Mouse (Mus musculus) layer of hippocampus, adult 9-10 months (tissue): ENCODE data around the gene 9530077C05Rik.
A peak's percentile ranks its signal among the peaks of the same experiment; 100 is the strongest.
"Not testable (repeated sequence)": the region's sequence is repeated elsewhere in the genome, so short reads cannot be mapped to it uniquely, and the experiment has no call there.

Experiments
- DNase-seq: peaks from one replicate; pipeline ENCODE4 v3.0.0; 2022; ENCODE audit warnings: low spot score

Gene 9530077C05Rik

GRCm38 (mm10) chr9:22411002-22411857 is at the start of gene 9530077C05Rik:
9530077C05Rik (plus strand) TSS chr9:22411513.
- DNase-seq = peak; percentile 97

- DNase-seq = no peak
Observed at GRCm38 (mm10) chr9:22366221-22366620, 45.1 kb upstream of the 9530077C05Rik start.

GRCm38 (mm10) chr9:22366621-22367020 is 44.7 kb upstream of the 9530077C05Rik start:
- DNase-seq = no peak

GRCm38 (mm10) chr9:22368030-22368429 is 43.3 kb upstream of the 9530077C05Rik start:
- DNase-seq = no peak

GRCm38 (mm10) chr9:22372760-22373159 is 38.6 kb upstream of the 9530077C05Rik start:
- DNase-seq = no peak

- no peak for DNase-seq
Observed at GRCm38 (mm10) chr9:22376086-22376485, 35.2 kb upstream of the 9530077C05Rik start.

GRCm38 (mm10) chr9:22385890-22386289 is 25.4 kb upstream of the 9530077C05Rik start:
- DNase-seq = no peak

- DNase-seq = no peak
Observed at GRCm38 (mm10) chr9:22387901-22388300, 23.4 kb upstream of the 9530077C05Rik start.

GRCm38 (mm10) chr9:22388401-22388980 is 22.8 kb upstream of the 9530077C05Rik start:
- no peak for DNase-seq

- peak; percentile 52 for DNase-seq
Observed at GRCm38 (mm10) chr9:22389021-22389476, 22.3 kb upstream of the 9530077C05Rik start, which contains the start of gene Anln. Anln (minus strand) TSS chr9:22389188.

- DNase-seq = no peak
Observed at GRCm38 (mm10) chr9:22389736-22390245, 21.5 kb upstream of the 9530077C05Rik start.

GRCm38 (mm10) chr9:22390390-22390789 is 20.9 kb upstream of the 9530077C05Rik start:
- DNase-seq = no peak

- DNase-seq = no peak
Observed at GRCm38 (mm10) chr9:22394725-22395124, 16.6 kb upstream of the 9530077C05Rik start.

GRCm38 (mm10) chr9:22399021-22399420 is 12.3 kb upstream of the 9530077C05Rik start:
- no peak for DNase-seq

- DNase-seq = no peak
Observed at GRCm38 (mm10) chr9:22402001-22402400, 9.3 kb upstream of the 9530077C05Rik start.

GRCm38 (mm10) chr9:22402976-22403375 is 8.3 kb upstream of the 9530077C05Rik start:
- DNase-seq = no peak

- not testable (repeated sequence) for DNase-seq
Observed at GRCm38 (mm10) chr9:22403501-22403900, 7.8 kb upstream of the 9530077C05Rik start.

GRCm38 (mm10) chr9:22405414-22405813 is 5.9 kb upstream of the 9530077C05Rik start:
- DNase-seq = no peak

- not testable (repeated sequence) for DNase-seq
Observed at GRCm38 (mm10) chr9:22407633-22408032, 3.7 kb upstream of the 9530077C05Rik start.

- DNase-seq = not testable (repeated sequence)
Observed at GRCm38 (mm10) chr9:22408344-22408743, 3.0 kb upstream of the 9530077C05Rik start.

GRCm38 (mm10) chr9:22409501-22409900 is 1.8 kb upstream of the 9530077C05Rik start:
- no peak for DNase-seq

- DNase-seq = no peak
Observed at GRCm38 (mm10) chr9:22416187-22416586, 4.9 kb downstream of the 9530077C05Rik start.

- DNase-seq = no peak
Observed at GRCm38 (mm10) chr9:22417547-22417946, 6.2 kb downstream of the 9530077C05Rik start.
